ENCODE assay signal across 9 mouse cellular contexts in the genomic region with DNA sequence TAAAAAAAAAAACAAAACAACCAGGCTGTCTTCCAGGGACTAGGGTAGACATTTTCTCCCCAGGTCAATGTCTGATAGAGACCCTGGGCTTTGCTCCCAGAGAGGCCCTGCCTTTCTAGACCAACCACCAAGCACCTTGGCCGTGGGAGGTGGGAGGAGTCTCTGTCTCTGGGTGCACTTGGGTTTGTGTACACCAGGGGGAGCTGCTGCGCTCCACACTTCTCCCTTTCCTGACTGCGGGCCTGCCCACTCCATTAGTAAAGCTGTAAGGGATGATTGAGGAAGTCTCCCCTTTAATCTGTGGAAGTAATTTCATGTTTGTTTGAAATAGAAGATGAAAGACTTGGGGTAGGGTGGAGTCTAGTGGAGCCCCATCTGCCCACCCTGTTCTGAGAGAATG. TPM values are rescaled to one million over a fixed set of nuclear protein-coding genes. Genes with fewer than 3 reads are reported as not detected.
DNase-seq lines count a peak whose midpoint lies in the region; ATAC-seq and TF ChIP-seq lines count a peak whose summit lies in the region.
"Had no signal": no experiment of that assay in that cellular context is flagged by ENCODE, and none has a peak within 500 bp of the region (broad histone marks: within the 10 kb centered on the region; RNA-seq: fewer than 3 reads in every experiment).

No protein-coding gene starts in this region.

- no peak for ATAC-seq in heart, embryonic 12.5 days (ENCODE audit: insufficient number of reproducible peaks, low FRiP score)
- ATAC-seq in inflammation-experienced regulatory T-cells, adult 6 months, result no peak

- H3K4me3 ChIP-seq in heart, embryonic 12.5 days, result no peak overlapping the region
- H3K4me3 ChIP-seq in thymus, adult 2 months (ENCODE audit: control insufficient read depth, insufficient read depth, low read length), result no peak overlapping the region
- H3K4me3 ChIP-seq in limb, embryonic 10.5 days, result no peak overlapping the region
- no peak overlapping the region for H3K4me3 ChIP-seq in olfactory bulb, adult 2 months (ENCODE audit: insufficient read depth, low read depth, low read length)
- H3K4me3 ChIP-seq: liver, embryonic 15.5 days had no signal

- peak; percentile 63; the same call in 1 of the 2 replicates for TF ChIP-seq CTCF in thymus, adult 2 months (IDR thresholded peaks at IDR 0.05; ENCODE audit: borderline replicate concordance, control insufficient read depth, extremely low read depth, insufficient read depth, low read length, poor library complexity)
- peak; percentile 49; the same call in 1 of the 2 replicates for TF ChIP-seq CTCF in olfactory bulb, adult 2 months (IDR thresholded peaks at IDR 0.05; ENCODE audit: insufficient read depth, low read depth, low read length)

- 52% methylated on average over 3 of the region's 3 CpGs for WGBS in heart, embryonic 12.5 days
- 58% methylated on average over 3 of the region's 3 CpGs for WGBS in thymus, adult 2 months
- WGBS in limb, embryonic 10.5 days, result 57% methylated on average over 3 of the region's 3 CpGs
- 61% methylated on average over 3 of the region's 3 CpGs for WGBS in olfactory bulb, adult 2 months

- no peak overlapping the region for H3K9ac ChIP-seq in heart, embryonic 12.5 days
- H3K9ac ChIP-seq: liver, embryonic 15.5 days had no signal

- H3K36me3 ChIP-seq in heart, embryonic 12.5 days, result peaks cover 49% of the 10 kb centered on the region
- no peaks in the 10 kb centered on the region for H3K36me3 ChIP-seq in thymus, adult 2 months (ENCODE audit: control insufficient read depth, insufficient read depth, low read length)
- peaks cover 49% of the 10 kb centered on the region for H3K36me3 ChIP-seq in limb, embryonic 10.5 days

- DNase-seq in heart, adult 11 months, result peak; percentile 93
- peak; percentile 57 for DNase-seq in thymus, adult 2 months
- no peak for DNase-seq in thymus, adult 18-20 months
- DNase-seq in c-Kit-positive CD71-positive TER-119-positive erythroid progenitor cells, embryonic 14.5 days (ENCODE audit: low spot score), result peak; percentile 73
- DNase-seq in limb, embryonic 10.5 days (ENCODE audit: low spot score), result peak; percentile 67

- H3K27ac ChIP-seq in heart, embryonic 12.5 days (ENCODE audit: poor library complexity, severe bottlenecking), result no peak overlapping the region
- no peak overlapping the region for H3K27ac ChIP-seq in thymus, adult 2 months (ENCODE audit: control insufficient read depth, insufficient read depth, low read length)
- no peak overlapping the region for H3K27ac ChIP-seq in limb, embryonic 10.5 days
- no peak overlapping the region for H3K27ac ChIP-seq in olfactory bulb, adult 2 months (ENCODE audit: insufficient read depth, low read depth, low read length)
- H3K27ac ChIP-seq: liver, embryonic 15.5 days had no signal

- H3K9me3 ChIP-seq in heart, embryonic 12.5 days (replicated peaks), result no peaks in the 10 kb centered on the region
- no peaks in the 10 kb centered on the region for H3K9me3 ChIP-seq in limb, embryonic 10.5 days (replicated peaks)
- H3K9me3 ChIP-seq: liver, embryonic 15.5 days had no signal

- no peaks in the 10 kb centered on the region for H3K27me3 ChIP-seq in heart, embryonic 12.5 days (replicated peaks)
- no peaks in the 10 kb centered on the region for H3K27me3 ChIP-seq in thymus, adult 2 months (ENCODE audit: control insufficient read depth, insufficient read depth, low read length)
- peaks cover 10% of the 10 kb centered on the region; the same call in 1 of the 2 replicates for H3K27me3 ChIP-seq in limb, embryonic 10.5 days (ENCODE audit: low read depth, poor library complexity, severe bottlenecking)
- H3K27me3 ChIP-seq: liver, embryonic 15.5 days had no signal

- H3K4me1 ChIP-seq in heart, embryonic 12.5 days (replicated peaks), result peaks cover 44% of the 10 kb centered on the region
- H3K4me1 ChIP-seq in thymus, adult 2 months (replicated peaks; ENCODE audit: control insufficient read depth, insufficient read depth, low read length), result peaks cover 31% of the 10 kb centered on the region
- H3K4me1 ChIP-seq in limb, embryonic 10.5 days, result peaks cover 51% of the 10 kb centered on the region
- no peaks in the 10 kb centered on the region for H3K4me1 ChIP-seq in olfactory bulb, adult 2 months (ENCODE audit: control insufficient read depth, insufficient read depth, low read length)

- no peak overlapping the region for H3K4me2 ChIP-seq in heart, embryonic 12.5 days
- H3K4me2 ChIP-seq: liver, embryonic 15.5 days had no signal

- TF ChIP-seq POLR2A in thymus, adult 2 months (IDR thresholded peaks at IDR 0.05; ENCODE audit: control insufficient read depth, extremely low read depth, insufficient read depth, low read length, poor library complexity), result no peak
- TF ChIP-seq POLR2A in olfactory bulb, adult 2 months (IDR thresholded peaks at IDR 0.05; ENCODE audit: insufficient read depth, low read depth, low read length), result no peak

RNA-seq across cellular contexts. Expression of gene Gm17018, which starts 20.8 kb away (rescaled TPM):
- polyA plus RNA-seq in heart, embryonic 12.5 days (2016; fragmentation: Nextera tagmentation; extraction: Ambion mirVana), result 33.6 and 36.0 TPM in 2 replicates
- polyA plus RNA-seq in thymus, adult 2 months (2012; rRNA removed), result 11.9 and 14.6 TPM in 2 replicates
- polyA plus RNA-seq in limb, embryonic 10.5 days (2016; fragmentation: Nextera tagmentation; extraction: Ambion mirVana), result 43.0 and 43.6 TPM in 2 replicates
- not detected in 2 replicates for polyA plus RNA-seq in olfactory bulb, adult 2 months (2012; ENCODE audit: insufficient read depth, insufficient read length, low replicate concordance, missing spikeins)
- polyA plus RNA-seq in inflammation-experienced regulatory T-cells, adult 6 months (2017; shearing (Covaris generic)), result 10 to 100 TPM; 58.9 to 75.9 (median 69.8) TPM

RNA-seq across cellular contexts. Expression of gene Poll, which starts 20.9 kb away (rescaled TPM):
- 15.0 and 15.4 TPM in 2 replicates for polyA plus RNA-seq in heart, embryonic 12.5 days (2016; fragmentation: Nextera tagmentation; extraction: Ambion mirVana)
- polyA plus RNA-seq in thymus, adult 2 months (2012; rRNA removed), result 6.7 and 6.8 TPM in 2 replicates
- polyA plus RNA-seq in limb, embryonic 10.5 days (2016; fragmentation: Nextera tagmentation; extraction: Ambion mirVana), result 22.6 and 25.9 TPM in 2 replicates
- not detected in 2 replicates for polyA plus RNA-seq in olfactory bulb, adult 2 months (2012; ENCODE audit: insufficient read depth, insufficient read length, low replicate concordance, missing spikeins)
- 10 to 100 TPM; 24.9 to 27.6 (median 25.5) TPM for polyA plus RNA-seq in inflammation-experienced regulatory T-cells, adult 6 months (2017; shearing (Covaris generic))

Comparison
In these comparisons a context has a peak if more than half of its experiments do, and no peak if none do; other contexts are left out.
1. DNase-seq: peak in heart, adult 11 months (single experiment), thymus, adult 2 months (single experiment), c-Kit-positive CD71-positive TER-119-positive erythroid progenitor cells, embryonic 14.5 days (single experiment) and limb, embryonic 10.5 days (single experiment); none in thymus, adult 18-20 months (0 of 2).
2. RNA of gene Gm17018, which starts 20.8 kb away (polyA plus RNA-seq): 58.9 to 75.9 TPM in inflammation-experienced regulatory T-cells, adult 6 months, 43.0 to 43.6 TPM in limb, embryonic 10.5 days, 33.6 to 36.0 TPM in heart, embryonic 12.5 days and 11.9 to 14.6 TPM in thymus, adult 2 months; not detected in olfactory bulb, adult 2 months; every median in the first group is over 10 times any median in the second.